8 mouse cellular contexts compared by ENCODE assay signal in genomic region chr9:109058006-109058765, GRCm38 (mm10). TPM values are rescaled to one million over a fixed set of nuclear protein-coding genes. Genes with fewer than 3 reads are reported as not detected.
A peak's percentile ranks its signal among the peaks of the same experiment; 100 is the strongest.
DNase-seq lines count a peak whose midpoint lies in the region; ATAC-seq lines count a peak whose summit lies in the region.

No protein-coding gene starts in this region.

- WGBS in midbrain, embryonic 13.5 days = 95% methylated on average over 19 of the region's 19 CpGs
- 96% methylated on average over 19 of the region's 19 CpGs for WGBS in midbrain, embryonic 16.5 days
- 95% methylated on average over 19 of the region's 19 CpGs for WGBS in hindbrain, embryonic 15.5 days
- WGBS in neural tube, embryonic 14.5 days = 94% methylated on average over 19 of the region's 19 CpGs

- peaks cover 50% of the 10 kb centered on the region for H3K36me3 ChIP-seq in erythroblast, embryonic 14.5 days (ENCODE audit: control insufficient read depth)
- peaks cover 59% of the 10 kb centered on the region for H3K36me3 ChIP-seq in midbrain, embryonic 13.5 days
- peaks cover 20% of the 10 kb centered on the region for H3K36me3 ChIP-seq in midbrain, embryonic 16.5 days (ENCODE audit: control insufficient read depth, insufficient read depth, low read length)
- H3K36me3 ChIP-seq in hindbrain, embryonic 15.5 days = peaks cover 41% of the 10 kb centered on the region
- H3K36me3 ChIP-seq in neural tube, embryonic 14.5 days (ENCODE audit: control insufficient read depth, insufficient read depth, low read length) = peaks cover 34% of the 10 kb centered on the region

- H3K4me3 ChIP-seq in erythroblast, embryonic 14.5 days (replicated peaks) = peak overlapping the region; percentile 65
- H3K4me3 ChIP-seq in midbrain, embryonic 13.5 days (replicated peaks) = no peak overlapping the region
- no peak overlapping the region for H3K4me3 ChIP-seq in midbrain, embryonic 16.5 days (ENCODE audit: low read depth, low read length)
- no peak overlapping the region for H3K4me3 ChIP-seq in hindbrain, embryonic 15.5 days
- H3K4me3 ChIP-seq in neural tube, embryonic 14.5 days (ENCODE audit: low read depth, low read length) = no peak overlapping the region

- H3K4me1 ChIP-seq in erythroblast, embryonic 14.5 days (ENCODE audit: control insufficient read depth) = peaks cover 52% of the 10 kb centered on the region
- H3K4me1 ChIP-seq in midbrain, embryonic 13.5 days (replicated peaks) = peaks cover 25% of the 10 kb centered on the region
- H3K4me1 ChIP-seq in midbrain, embryonic 16.5 days (ENCODE audit: control insufficient read depth, insufficient read depth, low read length) = peaks cover 12% of the 10 kb centered on the region
- peaks cover 28% of the 10 kb centered on the region for H3K4me1 ChIP-seq in hindbrain, embryonic 15.5 days (replicated peaks)
- peaks cover 15% of the 10 kb centered on the region for H3K4me1 ChIP-seq in neural tube, embryonic 14.5 days (ENCODE audit: control insufficient read depth, insufficient read depth, low read length)

- H3K27me3 ChIP-seq in erythroblast, embryonic 14.5 days (ENCODE audit: control insufficient read depth) = no peaks in the 10 kb centered on the region
- no peaks in the 10 kb centered on the region for H3K27me3 ChIP-seq in midbrain, embryonic 13.5 days
- H3K27me3 ChIP-seq in midbrain, embryonic 16.5 days (ENCODE audit: control insufficient read depth, insufficient read depth, low read depth, low read length) = no peaks in the 10 kb centered on the region
- no peaks in the 10 kb centered on the region for H3K27me3 ChIP-seq in hindbrain, embryonic 15.5 days
- no peaks in the 10 kb centered on the region for H3K27me3 ChIP-seq in neural tube, embryonic 14.5 days (ENCODE audit: control insufficient read depth, insufficient read depth, low read length)

- H3K27ac ChIP-seq in midbrain, embryonic 13.5 days = no peak overlapping the region
- H3K27ac ChIP-seq in midbrain, embryonic 16.5 days (ENCODE audit: low read length) = no peak overlapping the region
- no peak overlapping the region for H3K27ac ChIP-seq in hindbrain, embryonic 15.5 days (replicated peaks)
- H3K27ac ChIP-seq in neural tube, embryonic 14.5 days (ENCODE audit: low read depth, low read length) = no peak overlapping the region

- H3K4me2 ChIP-seq in midbrain, embryonic 13.5 days (replicated peaks) = peak overlapping the region; percentile 57; the same call in 1 of the 2 replicates
- H3K4me2 ChIP-seq in midbrain, embryonic 16.5 days (ENCODE audit: low read length) = no peak overlapping the region
- peak overlapping the region; percentile 65 for H3K4me2 ChIP-seq in hindbrain, embryonic 15.5 days
- peak overlapping the region; percentile 55; the same call in 1 of the 2 replicates for H3K4me2 ChIP-seq in neural tube, embryonic 14.5 days (ENCODE audit: low read depth, low read length)

- no peak for ATAC-seq in erythroblast, adult 5-6 weeks (replicated peaks; ENCODE audit: low FRiP score, poor library complexity, severe bottlenecking)
- no peak for ATAC-seq in midbrain, embryonic 13.5 days
- no peak for ATAC-seq in midbrain, embryonic 16.5 days
- no peak for ATAC-seq in hindbrain, embryonic 15.5 days (ENCODE audit: low FRiP score, low read depth)
- no peak for ATAC-seq in neural tube, embryonic 14.5 days (ENCODE audit: low read depth)

- DNase-seq in thymus, postnatal 4 days = no peak
- no peak for DNase-seq in layer of hippocampus, adult 11-12 months (ENCODE audit: low spot score)

- H3K9ac ChIP-seq in midbrain, embryonic 13.5 days (replicated peaks) = peak overlapping the region; percentile 69
- H3K9ac ChIP-seq in midbrain, embryonic 16.5 days (ENCODE audit: low read depth, low read length) = no peak overlapping the region
- H3K9ac ChIP-seq in hindbrain, embryonic 15.5 days = no peak overlapping the region
- H3K9ac ChIP-seq in neural tube, embryonic 14.5 days (replicated peaks; ENCODE audit: low read depth, low read length) = no peak overlapping the region

- no peaks in the 10 kb centered on the region for H3K9me3 ChIP-seq in erythroblast, embryonic 14.5 days (ENCODE audit: control insufficient read depth, low read length)
- no peaks in the 10 kb centered on the region for H3K9me3 ChIP-seq in midbrain, embryonic 13.5 days
- no peaks in the 10 kb centered on the region for H3K9me3 ChIP-seq in midbrain, embryonic 16.5 days (replicated peaks; ENCODE audit: control insufficient read depth, low read length, poor library complexity, severe bottlenecking)
- H3K9me3 ChIP-seq in hindbrain, embryonic 15.5 days = no peaks in the 10 kb centered on the region
- no peaks in the 10 kb centered on the region for H3K9me3 ChIP-seq in neural tube, embryonic 14.5 days (ENCODE audit: control insufficient read depth, low read length)

RNA-seq across cellular contexts. Expression of gene Trex1, which starts 1.3 kb away (rescaled TPM):
- 0.74 and 1.6 TPM in 2 replicates for polyA plus RNA-seq in erythroblast, embryonic 14.5 days (2012)
- 7.3 and 19.6 TPM in 2 replicates for total RNA-seq in erythroblast, adult 5-6 weeks (2015; ENCODE audit: low replicate concordance)
- total RNA-seq in erythroblast, adult 5-6 weeks (2017; ENCODE audit: low replicate concordance) = 1.7 and 4.2 TPM in 2 replicates
- polyA plus RNA-seq in midbrain, embryonic 13.5 days (2015; fragmentation: Nextera tagmentation; extraction: Ambion mirVana) = 13.6 and 14.5 TPM in 2 replicates
- 12.1 and 13.7 TPM in 2 replicates for polyA plus RNA-seq in midbrain, embryonic 16.5 days (2015; fragmentation: Nextera tagmentation; extraction: Ambion mirVana)
- polyA plus RNA-seq in hindbrain, embryonic 15.5 days (2015; fragmentation: Nextera tagmentation; extraction: Ambion mirVana) = 13.6 and 14.5 TPM in 2 replicates
- polyA plus RNA-seq in neural tube, embryonic 14.5 days (2014; fragmentation: Nextera tagmentation; extraction: Ambion mirVana) = 12.4 and 13.4 TPM in 2 replicates

RNA-seq across cellular contexts. Expression of gene Atrip, which starts 15.7 kb away (rescaled TPM):
- polyA plus RNA-seq in erythroblast, embryonic 14.5 days (2012) = 0.22 and 0.27 TPM in 2 replicates
- total RNA-seq in erythroblast, adult 5-6 weeks (2015; ENCODE audit: low replicate concordance) = 4.2 TPM in 1 of 2 replicates, not detected in the other
- total RNA-seq in erythroblast, adult 5-6 weeks (2017; ENCODE audit: low replicate concordance) = 4.8 and 10.6 TPM in 2 replicates
- 31.0 and 31.7 TPM in 2 replicates for polyA plus RNA-seq in midbrain, embryonic 13.5 days (2015; fragmentation: Nextera tagmentation; extraction: Ambion mirVana)
- 31.5 and 34.1 TPM in 2 replicates for polyA plus RNA-seq in midbrain, embryonic 16.5 days (2015; fragmentation: Nextera tagmentation; extraction: Ambion mirVana)
- polyA plus RNA-seq in hindbrain, embryonic 15.5 days (2015; fragmentation: Nextera tagmentation; extraction: Ambion mirVana) = 30.5 and 30.9 TPM in 2 replicates
- 31.4 and 34.8 TPM in 2 replicates for polyA plus RNA-seq in neural tube, embryonic 14.5 days (2014; fragmentation: Nextera tagmentation; extraction: Ambion mirVana)

RNA-seq across cellular contexts. Expression of gene Shisa5, which starts 19.8 kb away (rescaled TPM):
- polyA plus RNA-seq in erythroblast, embryonic 14.5 days (2012) = 2.0 and 2.6 TPM in 2 replicates
- 14.6 and 20.3 TPM in 2 replicates for total RNA-seq in erythroblast, adult 5-6 weeks (2015; ENCODE audit: low replicate concordance)
- total RNA-seq in erythroblast, adult 5-6 weeks (2017; ENCODE audit: low replicate concordance) = 13.9 and 51.4 TPM in 2 replicates
- 43.7 and 44.3 TPM in 2 replicates for polyA plus RNA-seq in midbrain, embryonic 13.5 days (2015; fragmentation: Nextera tagmentation; extraction: Ambion mirVana)
- 60.1 and 68.9 TPM in 2 replicates for polyA plus RNA-seq in midbrain, embryonic 16.5 days (2015; fragmentation: Nextera tagmentation; extraction: Ambion mirVana)
- 71.6 and 76.3 TPM in 2 replicates for polyA plus RNA-seq in hindbrain, embryonic 15.5 days (2015; fragmentation: Nextera tagmentation; extraction: Ambion mirVana)
- polyA plus RNA-seq in neural tube, embryonic 14.5 days (2014; fragmentation: Nextera tagmentation; extraction: Ambion mirVana) = 55.4 TPM in 2 replicates

RNA-seq across cellular contexts. Expression of gene Ccdc51, which starts 24.1 kb away (rescaled TPM):
- 0.84 and 0.85 TPM in 2 replicates for polyA plus RNA-seq in erythroblast, embryonic 14.5 days (2012)
- total RNA-seq in erythroblast, adult 5-6 weeks (2015; ENCODE audit: low replicate concordance) = 2.5 TPM in 1 of 2 replicates, not detected in the other
- 3.7 and 4.3 TPM in 2 replicates for total RNA-seq in erythroblast, adult 5-6 weeks (2017; ENCODE audit: low replicate concordance)
- polyA plus RNA-seq in midbrain, embryonic 13.5 days (2015; fragmentation: Nextera tagmentation; extraction: Ambion mirVana) = 12.8 and 14.6 TPM in 2 replicates
- polyA plus RNA-seq in midbrain, embryonic 16.5 days (2015; fragmentation: Nextera tagmentation; extraction: Ambion mirVana) = 12.5 and 13.1 TPM in 2 replicates
- 12.3 and 13.1 TPM in 2 replicates for polyA plus RNA-seq in hindbrain, embryonic 15.5 days (2015; fragmentation: Nextera tagmentation; extraction: Ambion mirVana)
- polyA plus RNA-seq in neural tube, embryonic 14.5 days (2014; fragmentation: Nextera tagmentation; extraction: Ambion mirVana) = 10.7 and 13.1 TPM in 2 replicates

RNA-seq across cellular contexts. Expression of gene Tma7, which starts 24.2 kb away (rescaled TPM):
- 68.0 and 97.9 TPM in 2 replicates for polyA plus RNA-seq in erythroblast, embryonic 14.5 days (2012)
- 104 and 108 TPM in 2 replicates for total RNA-seq in erythroblast, adult 5-6 weeks (2015; ENCODE audit: low replicate concordance)
- 44.6 and 57.0 TPM in 2 replicates for total RNA-seq in erythroblast, adult 5-6 weeks (2017; ENCODE audit: low replicate concordance)
- polyA plus RNA-seq in midbrain, embryonic 13.5 days (2015; fragmentation: Nextera tagmentation; extraction: Ambion mirVana) = 724 and 757 TPM in 2 replicates
- 674 and 688 TPM in 2 replicates for polyA plus RNA-seq in midbrain, embryonic 16.5 days (2015; fragmentation: Nextera tagmentation; extraction: Ambion mirVana)
- polyA plus RNA-seq in hindbrain, embryonic 15.5 days (2015; fragmentation: Nextera tagmentation; extraction: Ambion mirVana) = 653 and 743 TPM in 2 replicates
- polyA plus RNA-seq in neural tube, embryonic 14.5 days (2014; fragmentation: Nextera tagmentation; extraction: Ambion mirVana) = 712 and 779 TPM in 2 replicates

Comparison
In these comparisons a context has a peak if more than half of its experiments do, and no peak if none do; other contexts are left out.
1. RNA of gene Atrip, which starts 15.7 kb away (polyA plus RNA-seq): 31.4 to 34.8 TPM in neural tube, embryonic 14.5 days, 31.5 to 34.1 TPM in midbrain, embryonic 16.5 days, 31.0 to 31.7 TPM in midbrain, embryonic 13.5 days and 30.5 to 30.9 TPM in hindbrain, embryonic 15.5 days; 0.22 to 0.27 TPM in erythroblast, embryonic 14.5 days; every median in the first group is over 10 times any median in the second.
2. RNA of gene Shisa5, which starts 19.8 kb away (polyA plus RNA-seq): 71.6 to 76.3 TPM in hindbrain, embryonic 15.5 days, 60.1 to 68.9 TPM in midbrain, embryonic 16.5 days, 55.4 TPM in neural tube, embryonic 14.5 days and 43.7 to 44.3 TPM in midbrain, embryonic 13.5 days; 2.0 to 2.6 TPM in erythroblast, embryonic 14.5 days; every median in the first group is over 10 times any median in the second.